Mouse (Mus musculus): ENCODE results near the gene Gm20843. TPM values are rescaled to one million over a fixed set of nuclear protein-coding genes. Genes with fewer than 3 reads are reported as not detected.
"Not testable (repeated sequence)": the region's sequence is repeated elsewhere in the genome, so short reads cannot be mapped to it uniquely, and the experiment has no call there.

Gm20843 gene
- not detected for total RNA-seq (2021)

DNA sequence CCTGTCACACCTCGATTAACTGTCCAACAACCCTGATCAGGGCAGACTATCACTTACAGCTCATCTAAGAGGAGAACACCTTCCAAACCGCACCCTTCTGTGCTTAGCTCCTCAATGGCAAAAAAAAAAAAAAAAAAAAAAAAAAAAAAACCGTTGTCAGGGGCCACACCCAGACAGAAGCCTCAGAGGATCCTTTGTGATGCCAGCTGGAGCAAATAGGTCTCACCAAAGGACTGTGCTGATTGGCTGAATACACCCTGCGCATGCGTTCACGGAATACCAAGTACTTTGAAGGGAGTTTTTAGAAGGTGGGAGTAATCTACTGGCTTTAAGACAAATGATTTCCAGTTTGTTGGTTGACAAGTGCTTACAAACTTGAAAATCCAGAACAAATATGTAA, at the start of gene Gm20843:
Gene Gm20843, minus strand, starts transcription at position 101 of the 400 bp plus-strand sequence.
- not testable (repeated sequence) for DNase-seq

Data from heart, postnatal 4 days (tissue).